Mouse (Mus musculus) hindbrain, embryonic 16.5 days (tissue): ENCODE measurements around the gene Il2. TPM values are rescaled to one million over a fixed set of nuclear protein-coding genes. Genes with fewer than 3 reads are reported as not detected.

Experiments used
- ATAC-seq: fragments of 200-750 bp; cut with Nextera tagmentation; 2 replicates; pipeline ENCODE4 v1.8.0; 2017; ENCODE audit warnings: moderate TSS enrichment, moderate library complexity
- H3K27ac ChIP-seq: fragments of 300-500 bp; sonication (generic); 2 replicates; pipeline ENCODE4 v1.5.1; 2014; ENCODE audit warnings: low read depth, mild to moderate bottlenecking, control low read depth, low read length, moderate library complexity
- H3K27me3 ChIP-seq: fragments of 300-500 bp; sonication (generic); replicated peaks from 2 replicates; pipeline ENCODE4 v1.6.1; 2014; ENCODE audit warnings: low read length; ENCODE audit not compliant: control insufficient read depth, insufficient read depth
- H3K36me3 ChIP-seq: fragments of 300-500 bp; sonication (generic); 2 replicates; pipeline ENCODE4 v1.6.1; 2014; ENCODE audit warnings: mild to moderate bottlenecking, low read length, moderate library complexity, mixed read lengths; ENCODE audit not compliant: control insufficient read depth, insufficient read depth
- H3K4me1 ChIP-seq: fragments of 300-500 bp; sonication (generic); 2 replicates; pipeline ENCODE4 v1.6.1; 2014; ENCODE audit warnings: low read depth, low read length; ENCODE audit not compliant: control insufficient read depth, insufficient read depth
- H3K4me2 ChIP-seq: fragments of 300-500 bp; sonication (generic); 2 replicates; pipeline ENCODE4 v1.6.1; 2014; ENCODE audit warnings: mild to moderate bottlenecking, low read length, control low read depth, moderate library complexity
- H3K4me3 ChIP-seq: fragments of 300-500 bp; sonication (generic); 2 replicates; pipeline ENCODE4 v1.5.1; 2014; ENCODE audit warnings: mild to moderate bottlenecking, low read length, control low read depth, moderate library complexity
- H3K9ac ChIP-seq: fragments of 300-500 bp; sonication (generic); 2 replicates; pipeline ENCODE4 v1.6.1; 2014; ENCODE audit warnings: low read depth, mild to moderate bottlenecking, control low read depth, low read length, moderate library complexity
- H3K9me3 ChIP-seq: fragments of 300-500 bp; sonication (generic); 2 replicates; pipeline ENCODE4 v1.6.1; 2014; ENCODE audit warnings: mild to moderate bottlenecking, low read length, moderate library complexity; ENCODE audit not compliant: control insufficient read depth
- WGBS: fragments of 180-500 bp; shearing (Covaris S2); extraction: QIAGEN DNeasy Blood & Tissue Kit; methylation state at CpG from one replicate; pipeline ENCODE4 v1.1.7; 2014; 5-methylcytosine and 5-hydroxymethylcytosine counted together
- polyA plus RNA-seq: library from polyadenylated mRNA; unstranded; fragments of >200 nt; fragmentation: Nextera tagmentation; extraction: Ambion mirVana; gene quantifications from 2 replicates; pipeline ENCODE4 v1.2.1, GENCODE M21; 2015

The Il2 gene
- polyA plus RNA-seq, 1 experiment from 2014 or later: 0.24 TPM

DNA sequence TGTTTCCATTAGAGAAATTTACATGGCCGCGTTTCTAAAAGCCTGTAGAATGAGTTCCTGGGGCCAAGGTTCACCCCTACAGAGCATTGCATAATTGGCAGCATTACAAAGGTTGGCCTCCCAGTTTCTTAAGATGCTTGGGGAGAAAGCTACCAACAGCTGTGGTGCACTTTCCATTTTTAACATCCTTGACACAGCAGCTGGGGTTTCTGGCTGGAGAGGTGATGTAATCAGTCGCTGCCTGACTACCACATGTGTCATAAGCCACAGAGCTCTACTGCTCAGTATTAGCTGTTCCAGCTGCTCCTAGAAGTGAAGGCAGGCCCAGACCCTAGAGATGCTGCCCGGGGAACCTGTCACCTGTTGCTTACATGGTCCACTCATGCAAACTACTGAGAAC is 2.5 kb upstream of the Il2 start:
- ATAC-seq: no peak
- Histone ChIP-seq H3K4me1 (no peaks in the 10 kb centered on the region), H3K36me3 (no peaks in the 10 kb centered on the region), H3K9ac (no peak overlapping the region), H3K27ac (no peak overlapping the region), H3K27me3 (no peaks in the 10 kb centered on the region), H3K4me2 (no peak overlapping the region), H3K4me3 (no peak overlapping the region), H3K9me3 (no peaks in the 10 kb centered on the region)
- 56% methylated on average over 4 of the region's 4 CpGs for WGBS

DNA sequence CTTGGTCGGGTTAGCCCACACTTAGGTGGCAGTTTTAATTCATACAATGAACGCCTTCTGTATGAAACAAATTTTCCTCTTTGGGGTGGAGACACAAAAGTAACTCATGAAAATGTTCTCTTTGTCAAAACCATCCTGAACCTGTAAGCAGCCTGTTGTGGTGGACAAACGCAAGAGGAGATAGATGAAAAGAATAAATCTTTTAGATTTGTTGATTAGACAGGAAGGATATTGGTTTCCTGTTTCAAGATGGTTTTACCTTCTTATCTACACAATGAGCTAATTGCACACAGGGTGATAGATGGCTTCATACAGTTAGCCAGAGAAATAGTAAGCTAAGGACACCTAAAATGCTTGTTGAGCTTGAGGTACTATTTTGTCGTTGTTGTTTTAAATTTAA is 403 bp upstream of the Il2 start:
- Histone ChIP-seq H3K9me3 (no peaks in the 10 kb centered on the region), H3K36me3 (no peaks in the 10 kb centered on the region), H3K9ac (no peak overlapping the region), H3K4me1 (no peaks in the 10 kb centered on the region), H3K4me2 (no peak overlapping the region), H3K4me3 (no peak overlapping the region), H3K27ac (no peak overlapping the region), H3K27me3 (no peaks in the 10 kb centered on the region)
- 86% methylated on average over 4 of the region's 4 CpGs for WGBS
- no peak for ATAC-seq

GRCm38 (mm10) chr3:37090721-37091120 is 35.0 kb downstream of the Il2 start:
- Histone ChIP-seq H3K4me1 (no peaks in the 10 kb centered on the region), H3K27ac (no peak overlapping the region), H3K4me3 (no peak overlapping the region), H3K36me3 (no peaks in the 10 kb centered on the region), H3K4me2 (no peak overlapping the region), H3K27me3 (no peaks in the 10 kb centered on the region), H3K9me3 (no peaks in the 10 kb centered on the region), H3K9ac (no peak overlapping the region)
- no peak for ATAC-seq

DNA sequence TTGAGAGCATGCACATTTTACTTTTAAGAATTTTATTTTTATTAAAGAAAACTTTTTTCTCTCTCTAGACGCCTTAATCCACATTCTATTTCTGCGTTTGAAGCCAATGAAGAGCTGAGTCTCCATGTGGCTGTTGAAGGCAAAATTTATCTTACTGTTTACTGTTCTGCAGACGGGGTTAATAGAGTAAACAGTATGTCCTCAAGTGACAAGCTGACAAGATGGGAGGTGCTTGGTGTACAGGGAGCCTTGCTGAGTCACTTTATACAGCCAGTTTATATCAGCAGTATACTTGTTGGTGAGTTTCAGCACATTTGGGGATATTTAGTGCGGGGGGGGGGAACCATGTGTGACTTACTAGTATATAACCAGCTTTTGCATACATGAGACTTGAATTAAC is 40.9 kb downstream of the Il2 start:
- 83% methylated on average over 4 of the region's 4 CpGs for WGBS

DNA sequence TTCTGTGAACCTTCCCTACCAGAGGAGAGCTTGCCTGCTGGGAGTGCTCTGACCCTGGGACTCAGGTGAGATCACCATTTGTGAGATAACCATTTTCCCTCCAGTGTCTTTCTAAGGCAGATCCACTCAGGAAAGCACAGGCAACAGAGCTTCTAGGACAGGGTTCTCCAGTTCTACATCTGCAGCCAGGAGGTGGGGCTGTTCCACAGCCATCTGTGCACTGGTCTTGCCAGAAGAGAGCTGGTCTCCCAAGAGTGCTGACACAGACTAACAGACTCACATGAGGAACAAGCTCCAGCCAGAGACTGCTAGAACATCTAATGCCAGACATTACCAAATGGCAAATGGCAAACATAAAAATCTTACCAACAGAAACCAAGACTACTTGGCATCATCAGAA is 52.5 kb downstream of the Il2 start:
- H3K4me1 ChIP-seq: no peaks in the 10 kb centered on the region

More for the DNA sequence above, 40.9 kb downstream of the Il2 start:
- Histone ChIP-seq H3K4me3 (no peak overlapping the region), H3K9me3 (no peaks in the 10 kb centered on the region), H3K27me3 (no peaks in the 10 kb centered on the region), H3K4me1 (no peaks in the 10 kb centered on the region), H3K9ac (no peak overlapping the region), H3K36me3 (no peaks in the 10 kb centered on the region), H3K27ac (no peak overlapping the region), H3K4me2 (no peak overlapping the region)
- ATAC-seq: no peak

More for the DNA sequence above, 52.5 kb downstream of the Il2 start:
- Histone ChIP-seq H3K9ac (no peak overlapping the region), H3K27me3 (no peaks in the 10 kb centered on the region), H3K4me2 (no peak overlapping the region), H3K36me3 (no peaks in the 10 kb centered on the region), H3K9me3 (no peaks in the 10 kb centered on the region; the same call in 1 of the 2 replicates), H3K4me3 (no peak overlapping the region), H3K27ac (no peak overlapping the region)
- no peak for ATAC-seq

Other genes starting within 250 kb of the Il2 start
- gene Adad1, start 62.4 kb downstream of the Il2 start, polyA plus RNA-seq: 0.07 and 0.25 TPM in 2 replicates
- not detected in 2 replicates for gene Il21, start 106.7 kb upstream of the Il2 start, polyA plus RNA-seq
- gene Bbs12, start 186.6 kb upstream of the Il2 start, polyA plus RNA-seq: 5.1 and 5.2 TPM in 2 replicates
- gene Cetn4, start 186.7 kb upstream of the Il2 start, polyA plus RNA-seq: 2.5 and 3.3 TPM in 2 replicates
- gene Fgf2, start 222.4 kb upstream of the Il2 start, polyA plus RNA-seq: 0.55 and 0.60 TPM in 2 replicates